Mouse (Mus musculus) MEL (cell line): ENCODE measurements around the gene Sema3e. TPM values are rescaled to one million over a fixed set of nuclear protein-coding genes. Genes with fewer than 3 reads are reported as not detected.

Experiments used
- DNase-seq: peaks from one replicate; pipeline ENCODE4 v3.0.0; 2011; ENCODE audit warnings: low read depth, low spot score
- H3K27ac ChIP-seq: 2 replicates; pipeline ENCODE4 v1.5.1; 2012; ENCODE audit warnings: low read depth, mild to moderate bottlenecking, control low read depth, low read length, moderate library complexity; ENCODE audit not compliant: control insufficient read depth
- H3K27me3 ChIP-seq, 2 experiments: fragments of 150-350 bp in 1 of 2; sonication (generic) in 1 of 2; 2 replicates each; pipeline ENCODE4 v1.6.1; 2012; ENCODE audit warnings: low read length in 2 of 2, mild to moderate bottlenecking in 2 of 2, improper control_type of control experiment in 1 of 2, moderate library complexity in 1 of 2; ENCODE audit not compliant: insufficient read depth in 2 of 2, control insufficient read depth in 1 of 2
- H3K36me3 ChIP-seq, 2 experiments: 2 replicates each; pipeline ENCODE4 v1.6.1; 2012 to 2014; ENCODE audit warnings: low read length in 2 of 2, improper control_type of control experiment in 1 of 2, inconsistent platforms in 1 of 2, mild to moderate bottlenecking in 1 of 2; ENCODE audit not compliant: insufficient read depth in 2 of 2, control insufficient read depth in 1 of 2
- H3K4me1 ChIP-seq, 2 experiments: fragments of 150-350 bp in 1 of 2; sonication (generic) in 1 of 2; 2 replicates each; pipeline ENCODE4 v1.6.1; 2012; ENCODE audit warnings: low read length in 2 of 2, improper control_type of control experiment in 1 of 2, mild to moderate bottlenecking in 1 of 2; ENCODE audit not compliant: insufficient read depth in 2 of 2, control insufficient read depth in 1 of 2
- H3K4me3 ChIP-seq, 2 experiments: fragments of 150-350 bp in 1 of 2; sonication (generic) in 1 of 2; 2 replicates each; pipeline ENCODE4 v1.5.1; 2012; ENCODE audit warnings: low read depth in 2 of 2, low read length in 2 of 2, mild to moderate bottlenecking in 2 of 2, moderate library complexity in 2 of 2, control low read depth in 1 of 2, improper control_type of control experiment in 1 of 2; ENCODE audit not compliant: control insufficient read depth in 1 of 2, insufficient read depth in 1 of 2
- H3K79me2 ChIP-seq: 2 replicates; pipeline ENCODE4 v1.6.1; 2012; ENCODE audit warnings: mild to moderate bottlenecking, low read length, moderate library complexity; ENCODE audit not compliant: control insufficient read depth, poor library complexity, insufficient read depth
- H3K9ac ChIP-seq: 2 replicates; pipeline ENCODE4 v1.6.1; 2012; ENCODE audit warnings: low read depth, mild to moderate bottlenecking, control low read depth, low read length, moderate library complexity; ENCODE audit not compliant: control insufficient read depth, poor library complexity, severe bottlenecking
- H3K9me3 ChIP-seq: fragments of 150-350 bp; sonication (generic); replicated peaks from 2 replicates; pipeline ENCODE4 v1.6.1; 2012; ENCODE audit warnings: mild to moderate bottlenecking, low read length, improper control_type of control experiment, moderate library complexity; ENCODE audit not compliant: insufficient read depth
- BHLHE40 ChIP-seq: IDR thresholded peaks from 2 replicates; pipeline ENCODE4 v1.6.1; 2012; ENCODE audit warnings: low read depth, mild to moderate bottlenecking, inconsistent platforms, low read length, improper control_type of control experiment, borderline replicate concordance
- CHD1 ChIP-seq: IDR thresholded peaks from 2 replicates; pipeline ENCODE4 v1.6.1; 2012; ENCODE audit warnings: low read depth, mild to moderate bottlenecking, inconsistent platforms, low read length, improper control_type of control experiment
- CTCF ChIP-seq, 3 experiments: IDR thresholded peaks in 2 of 3; conservative IDR thresholded peaks in 1 of 3; 2 replicates each; pipeline ENCODE4 v1.5.1; 2011 to 2012; ENCODE audit warnings: low read length in 3 of 3, low read depth in 2 of 3, mild to moderate bottlenecking in 2 of 3, improper control_type of control experiment in 1 of 3, inconsistent platforms in 1 of 3, mixed read lengths in 1 of 3, moderate library complexity in 1 of 3; ENCODE audit not compliant: control insufficient read depth in 1 of 3, insufficient read depth in 1 of 3, poor library complexity in 1 of 3, severe bottlenecking in 1 of 3
- E2F4 ChIP-seq: IDR thresholded peaks from 2 replicates; pipeline ENCODE4 v1.6.1; 2011; ENCODE audit warnings: low read depth, low read length, improper control_type of control experiment, borderline replicate concordance
- ELF1 ChIP-seq: IDR thresholded peaks from 2 replicates; pipeline ENCODE4 v1.6.1; 2014; ENCODE audit warnings: low read depth, mild to moderate bottlenecking, inconsistent platforms, low read length, improper control_type of control experiment, moderate library complexity
- EP300 ChIP-seq, 2 experiments: IDR thresholded peaks; 2 replicates each; pipeline ENCODE4 v1.6.1; 2011; ENCODE audit warnings: improper control_type of control experiment in 2 of 2, low read length in 2 of 2, low read depth in 1 of 2, mild to moderate bottlenecking in 1 of 2
- ETS1 ChIP-seq: IDR thresholded peaks from 2 replicates; pipeline ENCODE4 v1.6.1; 2012; ENCODE audit warnings: low read depth, mild to moderate bottlenecking, inconsistent platforms, low read length, improper control_type of control experiment, moderate library complexity
- GABPA ChIP-seq: IDR thresholded peaks from 2 replicates; pipeline ENCODE4 v1.6.1; 2012; ENCODE audit warnings: low read depth, mild to moderate bottlenecking, inconsistent platforms, low read length, improper control_type of control experiment, moderate library complexity
- GATA1 ChIP-seq: IDR thresholded peaks from 2 replicates; pipeline ENCODE4 v1.6.1; 2011; ENCODE audit warnings: low read depth, low read length, improper control_type of control experiment
- HCFC1 ChIP-seq: IDR thresholded peaks from 2 replicates; pipeline ENCODE4 v1.6.1; 2012; ENCODE audit warnings: low read depth, mild to moderate bottlenecking, inconsistent platforms, low read length, improper control_type of control experiment, moderate library complexity
- KAT2A ChIP-seq: conservative IDR thresholded peaks from 2 replicates; pipeline ENCODE4 v1.6.1; 2012; ENCODE audit warnings: low read depth, low read length, improper control_type of control experiment, inconsistent platforms
- MAFK ChIP-seq: IDR thresholded peaks from 2 replicates; pipeline ENCODE4 v1.6.1; 2011; ENCODE audit warnings: low read depth, mild to moderate bottlenecking, low read length, improper control_type of control experiment, borderline replicate concordance
- MEF2A ChIP-seq: IDR thresholded peaks from 2 replicates; pipeline ENCODE4 v1.6.1; 2014; ENCODE audit warnings: low read depth, mild to moderate bottlenecking, inconsistent platforms, low read length, improper control_type of control experiment; ENCODE audit not compliant: poor library complexity, insufficient replicate concordance, severe bottlenecking; ENCODE audit errors: extremely low read depth
- MYB ChIP-seq: IDR thresholded peaks from 2 replicates; pipeline ENCODE4 v1.6.1; 2011; ENCODE audit warnings: mild to moderate bottlenecking, low read depth, low read length, improper control_type of control experiment
- POLR2A ChIP-seq, 2 experiments: IDR thresholded peaks; 2 replicates each; pipeline ENCODE4 v1.6.1; 2011 to 2012; ENCODE audit warnings: low read length in 2 of 2, mild to moderate bottlenecking in 2 of 2, control low read depth in 1 of 2, improper control_type of control experiment in 1 of 2, low read depth in 1 of 2, moderate library complexity in 1 of 2; ENCODE audit not compliant: control insufficient read depth in 1 of 2, insufficient read depth in 1 of 2, poor library complexity in 1 of 2
- POLR2AphosphoS5 ChIP-seq: IDR thresholded peaks from 2 replicates; pipeline ENCODE4 v1.6.1; 2012; ENCODE audit warnings: low read depth, borderline replicate concordance, mild to moderate bottlenecking, inconsistent platforms, low read length, moderate library complexity, mixed read lengths
- RAD21 ChIP-seq: IDR thresholded peaks from 2 replicates; pipeline ENCODE4 v1.6.1; 2011; ENCODE audit warnings: mild to moderate bottlenecking, low read depth, low read length, improper control_type of control experiment
- RCOR1 ChIP-seq: IDR thresholded peaks from 2 replicates; pipeline ENCODE4 v1.6.1; 2012; ENCODE audit warnings: low read depth, mild to moderate bottlenecking, inconsistent platforms, low read length, improper control_type of control experiment
- SIN3A ChIP-seq: IDR thresholded peaks from 2 replicates; pipeline ENCODE4 v1.6.1; 2012; ENCODE audit warnings: low read length, improper control_type of control experiment, inconsistent platforms
- SMC3 ChIP-seq: IDR thresholded peaks from 2 replicates; pipeline ENCODE4 v1.6.1; 2011; ENCODE audit warnings: low read depth, low read length, improper control_type of control experiment
- TCF12 ChIP-seq: IDR thresholded peaks from 2 replicates; pipeline ENCODE4 v1.6.1; 2014; ENCODE audit warnings: low read depth, mild to moderate bottlenecking, inconsistent platforms, low read length, improper control_type of control experiment, moderate library complexity
- USF2 ChIP-seq, 2 experiments: IDR thresholded peaks; 2 replicates each; pipeline ENCODE4 v1.6.1; 2011 to 2012; ENCODE audit warnings: improper control_type of control experiment in 2 of 2, low read length in 2 of 2, borderline replicate concordance in 1 of 2, inconsistent platforms in 1 of 2, low read depth in 1 of 2, mild to moderate bottlenecking in 1 of 2; ENCODE audit not compliant: insufficient read depth in 1 of 2
- ZC3H11A ChIP-seq: IDR thresholded peaks from 2 replicates; pipeline ENCODE4 v1.6.1; 2012; ENCODE audit warnings: low read depth, mild to moderate bottlenecking, inconsistent platforms, low read length, improper control_type of control experiment
- ZKSCAN1 ChIP-seq: IDR thresholded peaks from 2 replicates; pipeline ENCODE4 v1.6.1; 2012; ENCODE audit warnings: low read depth, mild to moderate bottlenecking, inconsistent platforms, low read length, improper control_type of control experiment, moderate library complexity
- polyA plus RNA-seq, 2 experiments: library from polyadenylated mRNA; stranded (reverse) in 1 of 2; unstranded in 1 of 2; fragments of >175 nt in 1 of 2; fragments of >200 nt in 1 of 2; gene quantifications; 2 replicates each; pipeline versions ENCODE4 v1.2.1 to v1.2.4; 2012; ENCODE audit warnings: low replicate concordance in 2 of 2, low read depth in 1 of 2; ENCODE audit not compliant: insufficient read length in 2 of 2, insufficient read depth in 1 of 2, missing spikeins in 1 of 2
- total RNA-seq: library from RNA; depleted of rRNA; stranded (reverse); fragments of 300-350 nt; gene quantifications from 2 replicates; pipeline ENCODE4 v1.2.3, GENCODE M21; 2012

Sema3e gene
- total and polyA plus RNA-seq, 3 experiments, result not detected

GRCm38 (mm10) chr5:13985669-13986068, 39.4 kb upstream of the Sema3e start:
- Histone ChIP-seq H3K9ac (no peak overlapping the region), H3K36me3 (peaks cover 0 to 2% of the 10 kb centered on the region in 2 experiments; a peak in 2 of 4 replicates), H3K27me3 (no peaks in the 10 kb centered on the region), H3K27ac (no peak overlapping the region), H3K4me3 (no peak overlapping the region), H3K79me2 (no peaks in the 10 kb centered on the region), H3K4me1 (peaks cover 5 to 7% of the 10 kb centered on the region in 2 experiments), H3K9me3 (no peaks in the 10 kb centered on the region)
- TF ChIP-seq ZKSCAN1 (no peak), E2F4 (no peak), MAFK (no peak), RCOR1 (peak; percentile 91), TCF12 (peak; percentile 87), GABPA (no peak), MEF2A (no peak), SMC3 (no peak), CTCF (IDR thresholded peaks at IDR 0.05 in 2 of 3, conservative IDR thresholded peaks at IDR 0.05 in 1 of 3; ENCODE audit: control insufficient read depth in 1 of 3, insufficient read depth in 1 of 3, low read depth in 2 of 3, low read length in 3 of 3, poor library complexity in 1 of 3, severe bottlenecking in 1 of 3) (no peak), ETS1 (peak; percentile 55), SIN3A (0 out of 2 replicates have a peak, but pooled peaks have one; percentile 21), POLR2AphosphoS5 (no peak), RAD21 (no peak), GATA1 (peak; percentile 84), EP300 (IDR thresholded peaks at IDR 0.05; ENCODE audit: low read depth in 1 of 2, low read length in 2 of 2) (peak; percentile 78 to 79), USF2 (IDR thresholded peaks at IDR 0.05; ENCODE audit: borderline replicate concordance in 1 of 2, insufficient read depth in 1 of 2, low read depth in 1 of 2, low read length in 2 of 2) (no peak)
- peak; percentile 62 for DNase-seq

GRCm38 (mm10) chr5:13987123-13987522, 38.0 kb upstream of the Sema3e start:
- Histone ChIP-seq H3K4me1 (peaks cover 5 to 7% of the 10 kb centered on the region in 2 experiments), H3K79me2 (no peaks in the 10 kb centered on the region), H3K36me3 (peaks cover 0 to 2% of the 10 kb centered on the region in 2 experiments; a peak in 2 of 4 replicates), H3K9me3 (no peaks in the 10 kb centered on the region), H3K9ac (no peak overlapping the region), H3K27ac (no peak overlapping the region), H3K27me3 (no peaks in the 10 kb centered on the region), H3K4me3 (no peak overlapping the region)
- peak; percentile 49; the same call in 1 of the 2 replicates for TF ChIP-seq TCF12
- no peak for TF ChIP-seq KAT2A
- TF ChIP-seq ETS1, result peak; percentile 41; the same call in 1 of the 2 replicates
- no peak for TF ChIP-seq SIN3A
- 0 out of 2 replicates have a peak, but pooled peaks have one; percentile 40 for TF ChIP-seq RCOR1
- TF ChIP-seq CHD1, result no peak
- no peak for TF ChIP-seq BHLHE40
- no peak for TF ChIP-seq MEF2A
- no peak for TF ChIP-seq POLR2AphosphoS5
- no peak for TF ChIP-seq ELF1
- TF ChIP-seq ZC3H11A, result no peak
- no peak for TF ChIP-seq MYB
- peak; percentile 71 for TF ChIP-seq GATA1
- TF ChIP-seq HCFC1, result no peak
- no peak for TF ChIP-seq GABPA
- TF ChIP-seq POLR2A (IDR thresholded peaks at IDR 0.05; ENCODE audit: control insufficient read depth in 1 of 2, insufficient read depth in 1 of 2, low read depth in 1 of 2, low read length in 2 of 2, poor library complexity in 1 of 2), result no peak
- TF ChIP-seq EP300 (IDR thresholded peaks at IDR 0.05; ENCODE audit: low read depth in 1 of 2, low read length in 2 of 2), result peak; percentile 47 to 61; a peak in 3 of 4 replicates
- no peak for TF ChIP-seq CTCF (IDR thresholded peaks at IDR 0.05 in 2 of 3, conservative IDR thresholded peaks at IDR 0.05 in 1 of 3; ENCODE audit: control insufficient read depth in 1 of 3, insufficient read depth in 1 of 3, low read depth in 2 of 3, low read length in 3 of 3, poor library complexity in 1 of 3, severe bottlenecking in 1 of 3)
- peak; percentile 24 for DNase-seq
